Mouse (Mus musculus) kidney, adult 2 months (tissue): ENCODE data around the gene Cobll1. TPM values are rescaled to one million over a fixed set of nuclear protein-coding genes. Genes with fewer than 3 reads are reported as not detected.
A peak's percentile ranks its signal among the peaks of the same experiment; 100 is the strongest.

Experiments
- DNase-seq: peaks from one replicate; pipeline ENCODE4 v3.0.0; 2021
- H3K27ac ChIP-seq: fragments of 200-500 bp; 2 replicates; pipeline ENCODE4 v1.5.1; 2012; ENCODE audit warnings: low read depth, low read length, control low read depth, inconsistent platforms; ENCODE audit not compliant: insufficient read depth
- H3K27me3 ChIP-seq: fragments of 200-500 bp; replicated peaks from 2 replicates; pipeline ENCODE4 v1.6.1; 2012; ENCODE audit warnings: mild to moderate bottlenecking, moderate library complexity, low read length, inconsistent platforms; ENCODE audit not compliant: control insufficient read depth, insufficient read depth
- H3K36me3 ChIP-seq: fragments of 200-500 bp; 2 replicates; pipeline ENCODE4 v1.6.1; 2012; ENCODE audit warnings: mild to moderate bottlenecking, moderate library complexity, low read length, inconsistent platforms; ENCODE audit not compliant: control insufficient read depth, insufficient read depth
- H3K4me1 ChIP-seq: fragments of 200-500 bp; 2 replicates; pipeline ENCODE4 v1.6.1; 2011; ENCODE audit warnings: low read length; ENCODE audit not compliant: control insufficient read depth, insufficient read depth
- H3K4me3 ChIP-seq: fragments of 200-500 bp; 2 replicates; pipeline ENCODE4 v1.5.1; 2011; ENCODE audit warnings: mild to moderate bottlenecking, low read depth, low read length, control low read depth; ENCODE audit not compliant: insufficient read depth
- CTCF ChIP-seq: fragments of 200-500 bp; conservative IDR thresholded peaks from 2 replicates; pipeline ENCODE4 v1.5.1; 2011; ENCODE audit warnings: low read depth, mild to moderate bottlenecking, control low read depth, low read length, moderate library complexity, mixed read lengths; ENCODE audit not compliant: insufficient read depth, insufficient read length
- POLR2A ChIP-seq: fragments of 200-500 bp; IDR thresholded peaks from one replicate; pipeline ENCODE4 v1.6.1; 2011; ENCODE audit warnings: low read depth, low read length, control low read depth
- WGBS: fragments of 180-500 bp; shearing (Covaris S2); methylation state at CpG from one replicate; pipeline ENCODE4 v1.1.7; 2018; 5-methylcytosine and 5-hydroxymethylcytosine counted together
- polyA plus RNA-seq: library from polyadenylated mRNA; depleted of rRNA; stranded (reverse); fragments of >200 nt; gene quantifications from 2 replicates; pipeline ENCODE4 v1.2.3, GENCODE M21; 2012

Gene Cobll1
- polyA plus RNA-seq, 1 experiment: 51.7 TPM

DNA sequence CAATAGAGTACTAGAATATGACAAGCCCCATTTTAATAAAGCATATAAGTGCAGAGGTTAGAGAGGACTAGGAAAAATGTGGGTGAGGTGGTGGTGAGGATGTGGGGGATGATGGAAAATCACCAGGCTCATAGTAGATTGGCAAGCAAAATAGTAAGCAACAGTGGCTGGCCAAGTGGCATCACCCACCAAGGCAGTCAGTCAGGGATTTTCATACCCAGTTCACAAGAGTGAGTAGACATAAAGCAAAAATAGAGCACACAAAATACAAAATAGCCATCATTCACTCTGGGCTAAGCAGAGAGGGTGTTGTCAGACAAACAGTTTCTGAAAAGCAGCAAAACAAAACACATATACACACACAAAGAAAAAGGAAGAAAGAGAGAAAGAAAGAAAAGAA lies 51.6 kb downstream of the Cobll1 start:
- no peak for TF ChIP-seq CTCF
- no peak for TF ChIP-seq POLR2A
- no peak overlapping the region for H3K4me3 ChIP-seq
- peak overlapping the region; percentile 15; the same call in 1 of the 2 replicates for H3K27ac ChIP-seq
- no peaks in the 10 kb centered on the region for H3K36me3 ChIP-seq
- no peak for DNase-seq
- H3K27me3 ChIP-seq: no peaks in the 10 kb centered on the region
- H3K4me1 ChIP-seq: peaks cover 29% of the 10 kb centered on the region

DNA sequence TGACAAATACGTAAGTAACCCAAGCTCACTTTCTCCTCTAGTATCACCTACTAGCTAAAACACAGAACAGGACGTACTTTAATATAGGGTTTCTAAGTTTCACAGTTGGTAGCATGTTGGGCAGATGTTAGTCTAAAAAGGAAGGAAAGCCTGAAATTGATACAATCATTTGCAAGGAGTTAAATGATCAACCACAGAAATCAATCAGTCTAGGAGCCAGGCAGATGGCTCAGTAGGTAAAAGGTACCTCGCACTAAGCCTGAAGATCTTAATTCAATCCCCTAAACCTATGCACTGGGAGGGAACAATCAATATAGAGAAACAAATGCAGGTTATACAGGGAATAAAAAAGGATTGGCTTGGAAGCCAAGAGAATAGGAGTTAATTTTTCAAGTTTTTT lies 52.0 kb downstream of the Cobll1 start:
- peak; percentile 50 for DNase-seq
- H3K4me3 ChIP-seq: no peak overlapping the region
- TF ChIP-seq CTCF: no peak
- TF ChIP-seq POLR2A: no peak
- H3K27ac ChIP-seq: 0 out of 2 replicates have a peak overlapping the region, but pooled peaks have one; percentile 42
- WGBS: 56% methylated on average over 3 of the region's 3 CpGs
- H3K36me3 ChIP-seq: no peaks in the 10 kb centered on the region
- H3K4me1 ChIP-seq: peaks cover 32% of the 10 kb centered on the region
- H3K27me3 ChIP-seq: no peaks in the 10 kb centered on the region

DNA sequence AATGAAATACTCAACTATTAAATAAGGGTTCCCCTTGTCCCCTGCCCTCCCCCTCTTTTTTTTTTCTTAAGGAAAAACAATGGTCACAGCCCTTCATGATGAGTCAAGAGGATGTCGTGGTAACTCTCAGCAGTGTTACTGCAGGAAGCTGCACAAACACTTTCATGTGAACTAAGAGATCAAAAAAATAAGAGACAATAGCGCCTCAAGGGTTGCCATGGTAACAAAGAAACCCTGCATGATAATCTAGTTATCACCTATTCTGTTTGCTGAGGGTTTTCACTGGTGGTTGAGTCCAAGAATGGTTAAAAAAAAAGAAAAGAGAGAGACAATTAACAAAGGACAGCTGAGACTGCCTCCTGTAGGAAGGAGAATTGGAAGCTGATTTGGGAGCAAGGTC lies 56.5 kb downstream of the Cobll1 start:
- Histone ChIP-seq H3K27ac (no peak overlapping the region), H3K27me3 (no peaks in the 10 kb centered on the region), H3K36me3 (no peaks in the 10 kb centered on the region), H3K4me3 (no peak overlapping the region), H3K4me1 (peaks cover 34% of the 10 kb centered on the region)
- WGBS: 54% methylated on average over 2 of the region's 2 CpGs
- TF ChIP-seq POLR2A (no peak), CTCF (no peak)
- no peak for DNase-seq

DNA sequence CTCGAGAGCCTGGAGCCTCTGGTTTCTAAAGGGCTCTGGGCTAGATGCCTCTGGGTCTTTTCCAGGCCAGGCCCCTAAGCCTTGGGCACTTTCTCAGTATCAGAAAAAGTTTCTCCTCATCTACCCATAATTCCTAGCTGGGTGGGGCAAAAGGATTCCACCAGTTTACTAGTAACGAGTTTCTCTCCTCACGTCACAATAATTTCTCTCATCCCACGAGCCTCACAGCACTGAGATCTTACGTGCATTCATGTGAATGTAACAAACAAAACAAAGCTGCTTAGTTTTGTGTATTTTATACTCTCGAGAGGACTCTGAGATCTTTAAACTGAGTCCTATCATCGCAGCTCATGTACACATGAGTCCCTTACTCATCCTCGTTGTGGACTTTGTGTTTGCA lies 57.5 kb downstream of the Cobll1 start:
- Histone ChIP-seq H3K4me1 (peaks cover 32% of the 10 kb centered on the region), H3K27me3 (no peaks in the 10 kb centered on the region), H3K4me3 (no peak overlapping the region), H3K36me3 (no peaks in the 10 kb centered on the region), H3K27ac (no peak overlapping the region)
- DNase-seq: no peak
- TF ChIP-seq CTCF (no peak), POLR2A (no peak)
- WGBS: 83% methylated on average over 8 of the region's 8 CpGs

DNA sequence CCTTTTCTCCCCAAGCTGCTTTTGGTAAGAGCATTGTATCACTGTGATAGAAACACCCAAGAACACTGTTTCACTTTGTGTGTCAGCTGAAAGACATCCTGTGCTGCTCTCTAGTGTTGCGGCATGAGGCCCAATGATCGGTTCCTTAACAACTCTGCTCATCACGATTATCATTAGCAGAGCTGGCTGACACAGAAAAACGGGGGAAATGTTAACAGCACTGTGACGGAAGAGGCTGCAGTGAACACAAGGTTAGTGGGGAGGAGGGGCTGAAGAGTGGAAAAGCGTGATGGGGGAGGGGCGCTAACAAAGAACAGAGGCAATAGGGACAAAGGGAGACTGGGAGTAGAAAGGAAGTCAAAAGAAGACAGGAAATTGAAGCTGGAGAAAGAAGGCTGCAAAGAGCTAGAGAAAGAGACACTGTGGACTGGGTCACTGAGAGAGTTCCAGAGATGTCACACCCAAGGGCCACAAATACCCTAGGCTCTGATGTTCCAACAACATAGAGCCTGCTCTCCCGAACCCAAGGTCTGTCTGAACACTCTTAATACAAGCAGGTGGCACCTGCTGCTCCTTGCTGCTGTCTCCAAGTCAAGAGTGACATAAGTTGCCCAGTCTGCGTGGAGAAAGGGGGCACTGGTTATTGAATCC lies 58.0 kb downstream of the Cobll1 start:
- Histone ChIP-seq H3K36me3 (no peaks in the 10 kb centered on the region), H3K4me3 (no peak overlapping the region), H3K4me1 (peaks cover 30% of the 10 kb centered on the region), H3K27ac (no peak overlapping the region), H3K27me3 (no peaks in the 10 kb centered on the region)
- WGBS: 44% methylated on average over 9 of the region's 9 CpGs
- no peak for DNase-seq
- no peak for TF ChIP-seq POLR2A
- TF ChIP-seq CTCF: 0 out of 2 replicates have a peak, but pooled peaks have one; percentile 1

DNA sequence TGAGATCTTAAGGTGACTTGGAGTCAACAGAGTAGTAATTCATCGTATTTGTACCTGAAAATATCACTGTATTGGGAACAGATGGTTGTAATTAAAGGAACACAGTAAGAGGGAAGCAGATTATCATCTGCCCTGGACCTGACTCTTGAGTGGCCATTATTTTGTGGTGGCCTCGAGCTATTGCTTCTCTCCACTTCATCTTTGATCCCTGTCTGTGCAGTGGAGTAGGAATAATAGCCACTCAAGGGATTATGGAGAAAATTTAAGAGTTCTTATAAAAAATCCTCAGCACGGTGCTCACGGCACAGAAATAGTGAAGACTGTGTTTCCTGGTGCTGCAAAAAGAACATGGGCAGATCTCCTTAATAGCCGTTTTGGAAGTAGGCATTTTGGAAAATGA lies 63.6 kb downstream of the Cobll1 start:
- 65% methylated on average over 5 of the region's 5 CpGs for WGBS
- TF ChIP-seq POLR2A (no peak), CTCF (no peak)
- no peaks in the 10 kb centered on the region for H3K27me3 ChIP-seq
- H3K4me3 ChIP-seq: no peak overlapping the region
- no peak for DNase-seq
- no peaks in the 10 kb centered on the region for H3K36me3 ChIP-seq
- H3K27ac ChIP-seq: no peak overlapping the region
- peaks cover 37% of the 10 kb centered on the region for H3K4me1 ChIP-seq

DNA sequence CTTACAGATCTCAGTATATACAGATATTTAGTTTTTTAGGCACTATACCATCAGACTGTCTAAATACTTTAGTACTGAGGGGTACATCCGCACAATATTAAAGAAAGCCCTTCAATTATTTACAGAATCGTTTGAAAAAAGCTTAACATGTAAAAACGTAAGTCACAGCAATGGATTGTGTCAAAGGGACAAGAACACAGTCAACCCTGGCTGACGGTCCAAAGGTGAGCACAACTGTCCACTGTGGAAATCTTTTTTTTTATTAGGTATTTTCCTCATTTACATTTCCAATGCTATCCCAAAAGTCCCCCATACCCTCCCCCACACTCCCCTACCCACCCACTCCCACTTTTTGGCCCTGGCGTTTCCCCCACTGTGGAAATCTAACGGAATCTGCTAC lies 67.1 kb downstream of the Cobll1 start:
- H3K4me3 ChIP-seq: no peak overlapping the region
- peak; percentile 65 for DNase-seq
- H3K27me3 ChIP-seq: no peaks in the 10 kb centered on the region
- peaks cover 41% of the 10 kb centered on the region for H3K4me1 ChIP-seq
- WGBS: 57% methylated on average over 6 of the region's 6 CpGs
- no peaks in the 10 kb centered on the region for H3K36me3 ChIP-seq
- TF ChIP-seq POLR2A (no peak), CTCF (no peak)
- H3K27ac ChIP-seq: no peak overlapping the region

DNA sequence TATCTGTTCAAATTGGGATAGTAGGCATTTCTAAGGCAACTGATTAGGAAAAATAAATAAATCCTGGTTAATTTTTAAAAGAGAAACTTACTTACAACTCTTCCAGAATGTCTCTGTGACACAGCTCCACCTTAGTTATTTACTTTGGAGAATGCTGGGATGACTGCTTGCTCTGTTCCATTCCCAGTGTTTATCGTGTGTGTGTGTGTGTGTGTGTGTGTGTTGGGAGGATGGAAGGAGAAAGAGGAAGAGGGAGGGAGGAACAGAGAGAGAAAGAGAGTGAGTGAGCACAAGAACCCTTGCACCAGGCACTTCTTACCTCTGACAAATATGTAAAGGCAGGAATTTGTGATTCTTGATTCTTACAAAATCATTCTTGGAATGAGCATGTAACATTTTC lies 67.7 kb downstream of the Cobll1 start:
- WGBS: 15% methylated on average over 1 of the region's 1 CpGs
- peak; percentile 47 for DNase-seq
- peaks cover 41% of the 10 kb centered on the region for H3K4me1 ChIP-seq
- no peak for TF ChIP-seq POLR2A
- no peak for TF ChIP-seq CTCF
- H3K36me3 ChIP-seq: no peaks in the 10 kb centered on the region
- H3K27me3 ChIP-seq: no peaks in the 10 kb centered on the region
- 0 out of 2 replicates have a peak overlapping the region, but pooled peaks have one; percentile 6 for H3K4me3 ChIP-seq
- peak overlapping the region; percentile 92 for H3K27ac ChIP-seq
